Mouse (Mus musculus) olfactory bulb, adult 2 months (tissue): ENCODE results near the gene Hist1h4f.

ENCODE experiments used
- CTCF ChIP-seq: fragments of 200-500 bp; IDR thresholded peaks from 2 replicates; pipeline ENCODE4 v1.5.1; 2012; ENCODE audit warnings: low read depth, mild to moderate bottlenecking, low read length, moderate library complexity; ENCODE audit not compliant: insufficient read depth
- POLR2A ChIP-seq: fragments of 200-500 bp; IDR thresholded peaks from 2 replicates; pipeline ENCODE4 v1.6.1; 2012; ENCODE audit warnings: mild to moderate bottlenecking, low read depth, low read length, moderate library complexity; ENCODE audit not compliant: insufficient read depth

- TF ChIP-seq POLR2A (no peak), CTCF (no peak)
Measured at GRCm38 (mm10) chr13:23555839-23556416, 4.5 kb upstream of the Hist1h4f start.
